Mouse (Mus musculus) megakaryocyte progenitor cell, adult 5-6 weeks (primary cell): Measurements from ENCODE around the gene Tnfrsf21. TPM values are rescaled to one million over a fixed set of nuclear protein-coding genes. Genes with fewer than 3 reads are reported as not detected.
A peak's percentile ranks its signal among the peaks of the same experiment; 100 is the strongest.

Experiments
- ATAC-seq: replicated peaks from 2 replicates; pipeline ENCODE4 v1.8.0; 2016; ENCODE audit warnings: mild to moderate bottlenecking, moderate TSS enrichment, inconsistent platforms; ENCODE audit not compliant: poor library complexity
- total RNA-seq, 2 experiments: library from RNA; stranded (forward) in 1 of 2; stranded (reverse) in 1 of 2; fragments of 157-497, 149-512 nt in 1 of 2; fragments of 200-1000 nt in 1 of 2; gene quantifications; 2 replicates each; pipeline versions ENCODE4 v1.2.3 to v1.2.4; 2015 to 2017

The Tnfrsf21 gene
- total RNA-seq (2015) (58.2 and 69.6 TPM in 2 replicates), total RNA-seq (2017) (47.0 and 49.0 TPM in 2 replicates)

GRCm38 (mm10) chr17:43016371-43017331 lies at the start of gene Tnfrsf21:
Gene Tnfrsf21 (plus strand): TSS chr17:43016555.
- ATAC-seq = peak; percentile 90

- no peak for ATAC-seq
Observed at GRCm38 (mm10) chr17:42968174-42968573, 48.2 kb upstream of the Tnfrsf21 start.

DNA sequence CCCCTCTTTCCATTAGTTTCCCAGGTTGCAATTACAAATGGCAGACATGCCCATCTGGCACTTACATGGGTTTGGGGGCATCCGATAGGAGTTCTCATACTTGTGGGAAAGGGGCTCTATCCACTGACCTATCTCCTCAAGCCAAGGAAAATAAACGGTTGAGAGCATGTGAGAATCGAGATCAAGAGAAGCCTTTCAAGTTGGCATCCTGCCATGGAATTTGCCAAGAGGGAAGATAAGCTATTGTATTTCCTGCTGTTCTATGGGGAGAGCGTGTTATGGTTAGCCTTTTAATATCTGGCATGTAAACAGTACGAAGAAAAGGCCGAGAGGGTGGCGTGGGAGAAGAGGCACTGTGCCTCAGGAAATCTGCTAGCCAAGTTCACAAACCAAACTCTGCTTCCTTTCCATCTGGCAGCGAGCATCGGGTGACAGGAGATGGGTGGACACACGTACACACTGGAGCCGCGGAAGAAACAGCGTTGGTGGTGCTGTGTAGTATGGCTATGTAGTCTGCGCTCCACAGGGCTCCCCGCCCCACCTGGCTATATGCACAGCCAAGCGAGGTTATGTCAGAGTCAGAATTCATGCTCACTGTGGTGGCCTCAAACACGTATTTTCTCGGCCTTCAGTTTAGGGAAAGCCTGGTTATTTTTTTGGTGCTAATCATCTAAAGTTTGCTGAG lies 40.9 kb upstream of the Tnfrsf21 start:
- peak; percentile 46 for ATAC-seq

GRCm38 (mm10) chr17:42977766-42978165 lies 38.6 kb upstream of the Tnfrsf21 start:
- ATAC-seq = no peak

- ATAC-seq = no peak
Observed at GRCm38 (mm10) chr17:42978345-42978744, 38.0 kb upstream of the Tnfrsf21 start.

DNA sequence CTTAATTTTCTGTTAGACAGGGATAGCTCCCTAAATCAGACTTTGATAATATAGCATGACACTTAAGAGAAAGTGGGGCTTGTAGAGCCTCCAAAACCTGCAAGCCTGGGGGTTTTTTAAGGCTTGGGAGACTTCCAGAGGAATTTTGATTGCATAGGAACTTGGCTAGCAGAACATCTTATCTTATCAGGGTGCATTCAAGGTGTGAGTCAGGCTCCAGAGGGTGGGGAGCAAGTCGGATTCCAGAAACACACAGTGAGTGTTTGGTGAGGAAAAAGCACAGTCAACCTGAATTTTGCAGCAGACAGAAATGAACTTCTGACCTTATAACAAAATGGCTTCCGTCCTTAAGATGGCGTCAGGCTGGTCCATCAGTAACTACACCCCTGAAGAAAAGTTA lies 34.5 kb upstream of the Tnfrsf21 start:
- ATAC-seq = no peak

GRCm38 (mm10) chr17:42982568-42982967 lies 33.8 kb upstream of the Tnfrsf21 start:
- ATAC-seq = no peak

DNA sequence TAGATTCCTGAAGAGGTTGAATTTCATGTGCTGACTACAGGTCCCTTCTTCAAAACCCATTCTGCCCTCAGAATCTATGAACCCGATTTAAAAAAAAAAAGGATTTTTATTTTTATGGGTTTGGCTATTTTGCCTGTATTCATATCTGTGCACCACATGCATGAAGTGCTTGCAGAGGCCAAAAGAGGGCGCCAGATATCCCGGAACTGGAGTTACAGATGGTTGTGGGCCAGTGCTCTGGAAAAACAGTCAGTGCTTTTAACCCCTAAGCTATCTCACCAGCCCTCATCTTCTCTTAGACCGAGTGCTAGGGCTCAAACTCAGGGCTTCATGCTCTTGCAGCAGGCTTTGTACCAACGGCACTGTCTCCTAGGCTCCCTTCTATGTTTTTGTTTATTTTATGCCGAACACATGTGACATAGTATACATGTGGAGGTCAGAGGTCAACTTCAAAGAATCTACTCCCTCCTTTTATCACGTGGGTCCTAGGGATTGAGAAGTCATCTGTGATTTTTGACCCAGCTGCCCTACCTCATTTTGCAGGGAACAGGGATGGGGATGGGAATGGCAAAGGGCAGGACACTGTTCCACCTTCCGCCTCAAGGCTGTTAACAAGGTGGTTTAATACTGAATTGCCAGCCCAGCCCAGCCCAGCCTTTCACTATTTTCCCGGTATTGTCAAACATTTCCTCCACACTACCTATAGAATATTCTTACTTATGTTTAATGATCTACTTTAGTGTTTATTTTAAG lies 30.3 kb upstream of the Tnfrsf21 start:
- peak; percentile 91 for ATAC-seq

GRCm38 (mm10) chr17:42987692-42988091 lies 28.7 kb upstream of the Tnfrsf21 start:
- peak; percentile 63; the same call in 1 of the 2 replicates for ATAC-seq

DNA sequence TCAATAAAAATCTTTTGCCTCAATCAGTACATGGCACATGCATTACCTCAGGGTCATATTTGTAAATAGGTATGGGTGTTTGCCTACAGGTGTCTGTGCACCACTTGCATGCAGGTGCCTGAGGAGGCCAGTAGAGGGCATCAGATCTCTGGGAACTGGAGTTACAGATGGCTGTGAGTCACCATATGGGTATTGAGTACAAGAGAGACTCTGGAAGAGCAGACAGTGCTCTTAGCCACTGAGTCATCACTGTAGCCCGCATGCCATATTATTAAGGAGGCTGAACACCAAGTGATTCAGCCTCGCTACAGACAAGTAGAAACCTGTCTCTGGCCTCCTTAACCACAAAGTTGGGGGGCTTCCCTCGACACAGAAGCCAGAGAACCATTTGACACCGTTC lies 26.4 kb upstream of the Tnfrsf21 start:
- peak; percentile 51; the same call in 1 of the 2 replicates for ATAC-seq

GRCm38 (mm10) chr17:42991112-42991511 lies 25.2 kb upstream of the Tnfrsf21 start:
- ATAC-seq = no peak

DNA sequence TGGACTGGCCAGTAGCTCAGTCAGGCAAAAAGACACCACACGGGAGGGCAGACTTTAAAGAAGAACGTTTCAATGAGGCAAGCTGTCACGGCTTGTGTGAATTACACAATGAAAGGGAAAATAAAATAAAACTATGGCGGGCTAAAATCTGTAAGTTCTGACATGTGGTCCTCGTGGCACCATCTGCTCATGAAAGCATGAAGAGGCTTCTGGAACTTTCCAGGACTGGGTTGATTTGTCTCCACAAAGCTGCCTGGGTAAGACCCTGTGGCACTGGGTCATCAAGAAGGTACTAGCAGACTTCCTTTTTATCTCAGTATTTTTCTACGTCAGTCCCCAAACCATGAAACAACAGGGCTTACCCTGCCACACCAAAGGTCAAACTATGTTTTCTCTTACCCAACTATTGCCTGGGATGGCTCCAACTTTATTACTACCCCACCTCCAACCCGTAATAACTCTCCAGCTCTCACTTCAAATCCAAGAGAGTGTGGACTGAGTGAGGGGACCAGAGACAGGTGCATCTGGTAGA lies 16.8 kb upstream of the Tnfrsf21 start:
- peak; percentile 46 for ATAC-seq

- ATAC-seq = peak; percentile 63
Observed at GRCm38 (mm10) chr17:43000598-43000997, 15.8 kb upstream of the Tnfrsf21 start.

DNA sequence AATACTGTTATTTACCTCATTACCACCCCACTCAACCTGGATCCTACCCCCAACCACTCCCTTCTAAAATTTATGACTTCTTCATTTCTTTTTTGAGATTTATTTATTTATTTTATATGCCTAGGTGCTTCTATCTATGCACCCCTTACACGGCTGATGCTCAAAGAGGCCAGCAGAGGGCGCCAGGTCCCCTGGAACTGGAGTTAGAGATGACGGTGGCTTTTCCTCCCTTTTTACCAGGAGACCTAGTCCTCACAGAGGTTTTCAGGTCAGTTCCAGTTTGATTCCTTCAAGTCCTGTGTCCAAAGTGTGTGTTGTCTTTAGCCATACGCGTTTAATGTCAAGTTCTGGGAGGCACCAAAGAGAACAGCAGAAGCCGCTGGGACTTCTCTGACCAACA lies 3.6 kb upstream of the Tnfrsf21 start:
- peak; percentile 37; the same call in 1 of the 2 replicates for ATAC-seq

DNA sequence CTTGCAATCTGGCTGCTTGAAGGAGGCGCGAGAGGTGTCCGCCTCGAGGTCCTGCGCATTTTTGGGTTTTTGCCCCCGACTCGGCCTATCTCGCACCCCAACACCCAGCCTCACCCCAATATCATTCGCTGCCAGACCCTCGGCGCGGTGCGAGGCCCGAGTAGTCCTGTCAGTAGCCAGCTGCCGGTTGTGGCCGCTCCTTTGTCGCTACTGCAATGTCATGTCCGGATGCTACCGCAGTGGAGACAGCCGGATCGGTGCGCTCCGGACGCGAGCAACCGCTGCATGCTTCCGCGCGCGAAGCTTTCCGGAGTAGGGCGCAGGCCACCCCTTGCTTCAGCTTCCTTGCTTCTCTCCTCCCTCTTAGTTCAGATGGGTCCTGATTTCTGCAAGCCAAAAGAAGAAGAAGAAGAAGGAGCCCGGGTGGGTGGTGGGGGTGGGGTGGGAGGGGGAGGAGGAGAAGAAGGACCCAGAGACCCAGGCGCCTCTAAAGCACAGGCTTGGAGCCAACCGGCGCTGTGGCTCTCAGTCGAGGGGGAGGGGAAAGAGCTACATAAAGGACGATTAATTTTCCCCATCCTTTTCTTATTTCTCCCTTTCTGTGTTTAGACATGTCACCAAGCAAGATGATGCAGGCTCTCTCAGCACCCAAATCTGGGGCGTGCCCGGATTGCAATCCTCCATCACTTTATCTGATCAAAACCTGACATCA lies 1.1 kb downstream of the Tnfrsf21 start:
- peak; percentile 77 for ATAC-seq

DNA sequence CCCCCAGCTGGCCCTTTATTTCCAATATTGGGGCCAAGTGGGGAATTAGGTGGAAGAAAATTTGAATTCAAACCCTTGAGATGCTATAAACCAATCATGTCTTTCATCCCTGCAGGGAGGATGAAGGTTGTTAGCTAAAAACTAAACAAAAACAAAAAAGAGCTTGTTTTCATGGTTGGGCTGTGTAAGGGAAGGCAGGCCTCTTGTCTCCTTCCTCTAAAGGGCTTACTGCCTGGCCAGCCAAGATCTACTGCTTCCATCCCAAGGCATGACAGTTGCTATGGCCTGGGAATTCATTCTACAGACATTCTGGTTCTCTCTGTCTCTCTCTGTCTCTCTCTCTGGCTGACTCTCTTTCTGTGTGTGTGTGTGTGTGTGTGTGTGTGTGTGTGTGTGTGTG lies 1.7 kb downstream of the Tnfrsf21 start:
- ATAC-seq = no peak

DNA sequence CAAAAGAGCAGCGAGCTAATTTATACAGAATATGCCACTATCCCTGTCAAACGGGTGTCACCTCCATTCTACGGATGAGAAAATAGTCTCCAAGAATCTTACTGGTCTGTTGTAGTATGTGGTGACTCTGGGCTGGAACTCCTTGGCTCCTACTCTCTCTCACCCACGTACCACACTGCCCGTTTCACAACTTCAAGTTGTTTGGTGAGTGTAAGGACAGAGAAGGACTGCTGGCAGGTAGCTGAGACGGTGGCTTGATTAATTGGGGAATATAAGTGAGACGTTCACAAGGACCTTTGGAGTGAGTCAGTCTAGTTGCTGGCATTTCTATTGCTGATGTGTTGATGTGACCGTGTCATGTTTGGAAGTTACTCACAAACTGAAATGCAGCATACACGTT lies 3.3 kb downstream of the Tnfrsf21 start:
- ATAC-seq = no peak

DNA sequence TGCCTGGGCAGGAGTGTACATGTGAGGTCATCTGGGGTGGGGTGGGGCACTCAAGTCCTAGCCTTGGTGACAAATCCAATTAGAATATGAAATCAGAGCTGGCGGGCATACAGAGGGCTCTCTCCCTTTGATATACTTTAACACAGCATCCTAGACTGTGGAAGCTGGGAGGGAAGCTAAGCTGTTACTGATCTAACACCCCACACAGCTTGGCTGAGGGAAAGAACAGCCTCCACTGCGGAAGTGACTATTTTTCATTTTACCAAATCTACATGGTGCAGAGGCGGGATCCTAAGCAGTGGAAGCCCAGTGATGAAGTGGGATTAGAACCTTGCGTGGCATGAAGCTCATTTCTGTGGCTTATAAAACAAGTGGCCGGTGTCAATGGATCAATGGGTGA lies 4.7 kb downstream of the Tnfrsf21 start:
- no peak for ATAC-seq

DNA sequence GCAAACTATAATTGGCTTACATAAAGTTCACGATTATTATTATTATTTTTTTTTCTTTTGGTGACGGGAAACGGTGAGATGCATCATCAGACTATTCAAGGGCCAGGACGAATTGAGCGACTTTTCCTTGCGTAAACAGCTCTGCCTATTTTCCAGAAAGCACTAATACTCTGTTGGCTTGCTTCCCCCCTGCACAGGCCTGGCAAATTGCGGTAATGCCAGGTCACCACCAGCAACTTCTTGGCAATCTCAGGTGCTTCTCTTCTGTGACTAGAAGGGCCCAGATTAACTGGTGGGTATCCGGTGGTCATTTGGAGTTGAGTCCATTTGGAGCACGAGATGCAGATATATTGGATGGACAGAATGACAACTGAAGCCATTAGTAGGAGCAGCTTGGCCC lies 5.7 kb downstream of the Tnfrsf21 start:
- no peak for ATAC-seq

DNA sequence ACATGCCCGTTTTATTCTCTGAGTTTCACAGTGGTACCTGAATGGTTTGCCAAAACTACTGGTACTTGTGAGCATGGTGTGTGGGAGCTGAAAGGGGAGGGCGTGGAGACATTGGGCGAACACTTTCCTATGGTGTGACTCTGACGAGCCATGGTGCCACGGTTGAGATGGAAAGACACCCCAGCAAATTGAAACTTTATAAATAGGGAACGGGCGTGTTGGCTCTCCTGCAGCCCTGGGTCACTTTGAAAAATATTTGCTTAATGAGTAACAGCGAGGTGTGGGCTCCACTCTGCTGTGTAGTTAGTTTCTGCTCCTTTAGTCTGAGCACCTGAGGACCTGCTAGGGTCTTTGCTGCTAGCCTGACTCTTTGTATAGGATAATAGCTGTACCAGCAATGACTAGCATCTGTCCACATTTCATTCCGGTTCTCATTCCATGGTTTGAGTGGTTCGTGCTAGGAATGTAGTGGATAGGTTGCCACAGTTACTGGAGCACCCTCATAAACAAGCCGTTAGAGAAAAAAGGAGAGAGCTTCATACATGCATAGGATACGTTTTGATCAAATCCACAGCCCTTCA lies 7.4 kb downstream of the Tnfrsf21 start:
- no peak for ATAC-seq
